ENCODE assay signal across 11 mouse cellular contexts in the genomic region with DNA sequence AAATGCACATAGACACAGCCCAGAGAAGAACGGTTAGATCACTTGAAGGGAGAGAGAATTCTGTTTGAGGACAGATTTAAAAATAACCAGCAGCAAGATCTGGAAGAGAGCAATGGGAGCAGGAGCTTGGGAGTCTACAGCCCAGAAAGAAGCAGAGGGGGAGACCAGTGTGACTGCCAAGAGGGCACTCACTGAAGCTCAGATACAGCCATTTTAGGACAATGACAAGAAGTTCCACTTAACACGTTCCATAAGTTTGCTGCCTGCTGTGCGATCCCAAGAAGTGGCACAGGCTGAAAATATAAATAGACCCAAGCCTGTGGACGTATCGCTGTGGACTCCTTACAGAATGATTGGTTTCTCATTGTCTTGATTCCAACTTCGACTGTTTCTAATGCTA.
"Had no signal": no experiment of that assay in that cellular context is flagged by ENCODE, and none has a peak within 500 bp of the region (broad histone marks: within the 10 kb centered on the region; RNA-seq: fewer than 3 reads in every experiment).

No protein-coding gene starts in this region.

- H3K4me1 ChIP-seq: limb, embryonic 13.5 days had no signal

- H3K27ac ChIP-seq: limb, embryonic 13.5 days; liver, embryonic 14.5 days; midbrain, embryonic 13.5 days had no signal

- H3K4me3 ChIP-seq: limb, embryonic 13.5 days; midbrain, embryonic 13.5 days had no signal

- H3K27me3 ChIP-seq: limb, embryonic 13.5 days; midbrain, embryonic 13.5 days had no signal

- DNase-seq: kidney, postnatal 14 days; left cerebral cortex, postnatal 4 days; lung, adult 2 months; lung, postnatal 36 days; right cerebral cortex, adult 18-20 months; right cerebral cortex, postnatal 25 days; thymus, postnatal 14 days had no signal

- H3K4me2 ChIP-seq: limb, embryonic 13.5 days; midbrain, embryonic 13.5 days had no signal

- ATAC-seq: lung, postnatal 0 days; midbrain, embryonic 13.5 days had no signal

- H3K36me3 ChIP-seq: limb, embryonic 13.5 days; midbrain, embryonic 13.5 days had no signal

- H3K9me3 ChIP-seq: limb, embryonic 13.5 days; midbrain, embryonic 13.5 days had no signal

- H3K9ac ChIP-seq: limb, embryonic 13.5 days; liver, embryonic 14.5 days; midbrain, embryonic 13.5 days had no signal
